Comparison of ENCODE assay signal across 12 mouse cellular contexts in genomic region chr19:21884385-21884784, GRCm38 (mm10).
DNase-seq lines count a peak whose midpoint lies in the region; ATAC-seq and TF ChIP-seq lines count a peak whose summit lies in the region.
"Had no signal": no experiment of that assay in that cellular context is flagged by ENCODE, and none has a peak within 500 bp of the region (broad histone marks: within the 10 kb centered on the region; RNA-seq: fewer than 3 reads in every experiment).

No protein-coding gene starts in this region.

- no peak for TF ChIP-seq CTCF in cerebellum, adult 2 months (IDR thresholded peaks at IDR 0.05; ENCODE audit: borderline replicate concordance, insufficient read depth, low read depth, low read length)

- TF ChIP-seq POLR2A in cerebellum, adult 2 months (IDR thresholded peaks at IDR 0.05; ENCODE audit: borderline replicate concordance, insufficient read depth, low read length) = no peak

- no peaks in the 10 kb centered on the region for H3K9me3 ChIP-seq in forebrain, embryonic 13.5 days (replicated peaks)
- no peaks in the 10 kb centered on the region for H3K9me3 ChIP-seq in forebrain, embryonic 12.5 days
- no peaks in the 10 kb centered on the region for H3K9me3 ChIP-seq in hindbrain, embryonic 14.5 days (ENCODE audit: control insufficient read depth, low read length)
- H3K9me3 ChIP-seq: embryonic facial prominence, embryonic 12.5 days had no signal

- H3K27me3 ChIP-seq in forebrain, embryonic 13.5 days = no peaks in the 10 kb centered on the region
- H3K27me3 ChIP-seq in forebrain, embryonic 12.5 days = no peaks in the 10 kb centered on the region
- no peaks in the 10 kb centered on the region for H3K27me3 ChIP-seq in cerebellum, adult 2 months (ENCODE audit: control insufficient read depth, insufficient read depth, low read length)
- no peaks in the 10 kb centered on the region for H3K27me3 ChIP-seq in hindbrain, embryonic 14.5 days (ENCODE audit: control insufficient read depth, insufficient read depth, low read length)
- H3K27me3 ChIP-seq: embryonic facial prominence, embryonic 12.5 days had no signal

- peaks cover 19% of the 10 kb centered on the region for H3K4me1 ChIP-seq in forebrain, embryonic 13.5 days
- peaks cover 9% of the 10 kb centered on the region; the same call in 1 of the 2 replicates for H3K4me1 ChIP-seq in forebrain, embryonic 12.5 days
- H3K4me1 ChIP-seq in cerebellum, adult 2 months (ENCODE audit: control insufficient read depth, insufficient read depth, low read length) = peaks cover 8% of the 10 kb centered on the region
- H3K4me1 ChIP-seq in hindbrain, embryonic 14.5 days (replicated peaks; ENCODE audit: control insufficient read depth, insufficient read depth, low read length) = no peaks in the 10 kb centered on the region; the same call in 1 of the 2 replicates

- no peaks in the 10 kb centered on the region for H3K36me3 ChIP-seq in forebrain, embryonic 13.5 days (ENCODE audit: poor library complexity, severe bottlenecking)
- no peaks in the 10 kb centered on the region for H3K36me3 ChIP-seq in forebrain, embryonic 12.5 days (replicated peaks)
- no peaks in the 10 kb centered on the region for H3K36me3 ChIP-seq in hindbrain, embryonic 14.5 days (replicated peaks; ENCODE audit: control insufficient read depth, insufficient read depth)
- H3K36me3 ChIP-seq: embryonic facial prominence, embryonic 12.5 days had no signal

- peak; percentile 9 to 21 for DNase-seq in layer of hippocampus, postnatal 10 days (ENCODE audit: low spot score in 2 of 2)
- DNase-seq in layer of hippocampus, adult 9-11 months = no peak
- peak; percentile 60 to 74 for DNase-seq in cerebellum, adult 2 months
- peak; percentile 44 for DNase-seq in hindbrain, embryonic 14.5 days (ENCODE audit: low spot score)
- DNase-seq in urinary bladder, postnatal 14 days (ENCODE audit: low spot score) = no peak
- DNase-seq: kidney, postnatal 36 days had no signal

- H3K27ac ChIP-seq in forebrain, embryonic 13.5 days = no peak overlapping the region
- no peak overlapping the region for H3K27ac ChIP-seq in forebrain, embryonic 12.5 days
- no peak overlapping the region for H3K27ac ChIP-seq in cerebellum, adult 2 months (ENCODE audit: insufficient read depth, low read length)
- no peak overlapping the region for H3K27ac ChIP-seq in hindbrain, embryonic 14.5 days
- H3K27ac ChIP-seq: embryonic facial prominence, embryonic 12.5 days; liver, embryonic 14.5 days; macrophage had no signal

- WGBS in forebrain, embryonic 13.5 days = 39% methylated on average over 4 of the region's 4 CpGs
- 47% methylated on average over 4 of the region's 4 CpGs for WGBS in forebrain, embryonic 12.5 days
- WGBS in cerebellum, adult 2 months = 9% methylated on average over 4 of the region's 4 CpGs
- WGBS in hindbrain, embryonic 14.5 days = 28% methylated on average over 4 of the region's 4 CpGs

- ATAC-seq in forebrain, embryonic 13.5 days = peak; percentile 76
- ATAC-seq in forebrain, embryonic 12.5 days (ENCODE audit: low FRiP score) = no peak; the same call in 1 of the 2 replicates
- peak; percentile 65; the same call in 1 of the 2 replicates for ATAC-seq in hindbrain, embryonic 14.5 days (ENCODE audit: low FRiP score)
- ATAC-seq in CD4-positive, CD25-positive, alpha-beta regulatory T cell, adult 4 months = no peak

- no peak overlapping the region for H3K9ac ChIP-seq in forebrain, embryonic 13.5 days
- no peak overlapping the region for H3K9ac ChIP-seq in forebrain, embryonic 12.5 days
- H3K9ac ChIP-seq in hindbrain, embryonic 14.5 days = no peak overlapping the region
- H3K9ac ChIP-seq: embryonic facial prominence, embryonic 12.5 days; liver, embryonic 14.5 days had no signal

- no peak overlapping the region for H3K4me3 ChIP-seq in forebrain, embryonic 13.5 days
- no peak overlapping the region for H3K4me3 ChIP-seq in forebrain, embryonic 12.5 days (replicated peaks)
- no peak overlapping the region for H3K4me3 ChIP-seq in cerebellum, adult 2 months (replicated peaks; ENCODE audit: insufficient read depth, low read depth, low read length)
- H3K4me3 ChIP-seq in hindbrain, embryonic 14.5 days (replicated peaks; ENCODE audit: low read length) = no peak overlapping the region
- H3K4me3 ChIP-seq: embryonic facial prominence, embryonic 12.5 days had no signal

- no peak overlapping the region for H3K4me2 ChIP-seq in forebrain, embryonic 13.5 days
- H3K4me2 ChIP-seq in forebrain, embryonic 12.5 days = no peak overlapping the region
- H3K4me2 ChIP-seq in hindbrain, embryonic 14.5 days (replicated peaks) = no peak overlapping the region
- H3K4me2 ChIP-seq: embryonic facial prominence, embryonic 12.5 days had no signal

Comparison
In these comparisons a context has a peak if more than half of its experiments do, and no peak if none do; other contexts are left out.
1. ATAC-seq: peak in forebrain, embryonic 13.5 days (single experiment) and hindbrain, embryonic 14.5 days (single experiment); none in forebrain, embryonic 12.5 days (single experiment) and CD4-positive, CD25-positive, alpha-beta regulatory T cell, adult 4 months (single experiment).
2. DNase-seq: peak in layer of hippocampus, postnatal 10 days (2 of 2), cerebellum, adult 2 months (2 of 2) and hindbrain, embryonic 14.5 days (single experiment); none in layer of hippocampus, adult 9-11 months (single experiment) and urinary bladder, postnatal 14 days (single experiment).